Mouse (Mus musculus) small intestine, adult 2 months (tissue): ENCODE data around the gene Fam76b.

ENCODE experiments used
- CTCF ChIP-seq: fragments of 200-500 bp; IDR thresholded peaks from 2 replicates; pipeline ENCODE4 v1.5.1; 2012; ENCODE audit warnings: low read depth, mild to moderate bottlenecking, control low read depth, inconsistent platforms, low read length, moderate library complexity, mixed read lengths; ENCODE audit not compliant: insufficient replicate concordance, insufficient read length; ENCODE audit errors: extremely low read depth
- POLR2A ChIP-seq: fragments of 200-500 bp; IDR thresholded peaks from 2 replicates; pipeline ENCODE4 v1.6.1; 2012; ENCODE audit warnings: low read depth, mild to moderate bottlenecking, control low read depth, inconsistent platforms, low read length, moderate library complexity

DNA sequence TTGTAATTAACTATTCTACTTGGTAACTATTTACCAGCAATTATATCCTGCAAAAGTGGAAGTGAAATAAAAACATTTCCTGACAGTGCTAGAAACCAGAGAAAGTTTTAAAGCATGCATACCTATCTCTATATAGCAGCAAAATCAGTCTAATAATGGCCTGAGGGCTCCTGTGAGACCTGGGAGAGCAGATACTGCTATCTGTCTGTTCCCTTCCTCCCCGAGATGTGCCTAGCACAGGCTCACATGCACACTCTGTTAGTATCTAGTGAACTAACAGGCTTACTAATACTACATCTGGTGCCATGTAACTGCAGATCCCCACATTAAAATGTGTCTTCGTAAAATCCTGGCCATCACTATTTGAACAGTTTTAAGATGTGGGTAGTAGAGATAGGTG lies 32.8 kb upstream of the Fam76b start:
- no peak for TF ChIP-seq CTCF
- TF ChIP-seq POLR2A, result no peak
